Mouse (Mus musculus): ENCODE measurements around the gene Gm11758. TPM values are rescaled to one million over a fixed set of nuclear protein-coding genes. Genes with fewer than 3 reads are reported as not detected.
"Not testable (repeated sequence)": the region's sequence is repeated elsewhere in the genome, so short reads cannot be mapped to it uniquely, and the experiment has no call there.

The Gm11758 gene
- not detected for total RNA-seq (2021)
- long read RNA-seq: 0 reads

DNA sequence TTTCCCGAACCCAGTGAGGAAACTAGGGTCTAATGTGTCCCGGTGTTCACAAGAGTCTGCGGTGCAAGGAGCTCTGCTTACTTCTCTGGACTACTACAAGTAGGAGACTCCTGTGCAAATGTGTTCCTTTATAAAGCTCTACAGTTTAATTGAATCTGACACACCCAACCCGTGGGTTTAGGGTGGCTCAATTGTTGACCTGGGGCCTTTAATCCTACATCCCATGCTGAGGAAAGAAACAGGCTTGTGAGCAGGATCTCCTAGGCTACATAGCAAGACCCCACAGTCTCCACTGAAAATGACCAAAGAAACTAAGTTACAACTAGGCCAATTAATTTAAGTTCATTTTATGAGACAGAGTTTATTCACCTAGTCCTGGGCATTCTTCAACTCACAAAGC lies at the start of gene Gm11758:
TSS of gene Gm11758 (minus strand) at position 101 of the 400 bp plus-strand sequence.
- not testable (repeated sequence) for DNase-seq (ENCODE audit: low spot score in 2 of 2)

- not testable (repeated sequence) for DNase-seq (ENCODE audit: low spot score in 2 of 2)
These were observed 44.6 kb upstream of the Gm11758 start, which contains the start of gene Gm11756 for GRCm38 (mm10) chr4:73920660-73921059. Gene Gm11756, minus strand, starts transcription at chr4:73920760.

DNA sequence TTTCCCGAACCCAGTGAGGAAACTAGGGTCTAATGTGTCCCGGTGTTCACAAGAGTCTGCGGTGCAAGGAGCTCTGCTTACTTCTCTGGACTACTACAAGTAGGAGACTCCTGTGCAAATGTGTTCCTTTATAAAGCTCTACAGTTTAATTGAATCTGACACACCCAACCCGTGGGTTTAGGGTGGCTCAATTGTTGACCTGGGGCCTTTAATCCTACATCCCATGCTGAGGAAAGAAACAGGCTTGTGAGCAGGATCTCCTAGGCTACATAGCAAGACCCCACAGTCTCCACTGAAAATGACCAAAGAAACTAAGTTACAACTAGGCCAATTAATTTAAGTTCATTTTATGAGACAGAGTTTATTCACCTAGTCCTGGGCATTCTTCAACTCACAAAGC lies 29.8 kb upstream of the Gm11758 start, which contains the start of gene Gm13871:
TSS of gene Gm13871 (minus strand) at position 101 of the 400 bp plus-strand sequence.
- not testable (repeated sequence) for DNase-seq (ENCODE audit: low spot score in 2 of 2)

DNA sequence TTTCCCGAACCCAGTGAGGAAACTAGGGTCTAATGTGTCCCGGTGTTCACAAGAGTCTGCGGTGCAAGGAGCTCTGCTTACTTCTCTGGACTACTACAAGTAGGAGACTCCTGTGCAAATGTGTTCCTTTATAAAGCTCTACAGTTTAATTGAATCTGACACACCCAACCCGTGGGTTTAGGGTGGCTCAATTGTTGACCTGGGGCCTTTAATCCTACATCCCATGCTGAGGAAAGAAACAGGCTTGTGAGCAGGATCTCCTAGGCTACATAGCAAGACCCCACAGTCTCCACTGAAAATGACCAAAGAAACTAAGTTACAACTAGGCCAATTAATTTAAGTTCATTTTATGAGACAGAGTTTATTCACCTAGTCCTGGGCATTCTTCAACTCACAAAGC lies 14.9 kb upstream of the Gm11758 start, which contains the start of gene Gm11757:
TSS of gene Gm11757 (minus strand) at position 101 of the 400 bp plus-strand sequence.
- not testable (repeated sequence) for DNase-seq (ENCODE audit: low spot score in 2 of 2)

- DNase-seq (ENCODE audit: low spot score in 2 of 2): no peak
These were observed 49.5 kb downstream of the Gm11758 start for GRCm38 (mm10) chr4:73826587-73826986.

Other genes starting within 250 kb of the Gm11758 start
- gene Gm11236, start 238.1 kb downstream of the Gm11758 start, total RNA-seq (2021): not detected
- not detected for gene Gm11239, start 207.9 kb downstream of the Gm11758 start, total RNA-seq (2021)
- gene Gm428, start 192.8 kb downstream of the Gm11758 start, total RNA-seq (2021): not detected
- gene Rasef, start 85.3 kb downstream of the Gm11758 start, total RNA-seq (2021): not detected
- not detected for gene Gm11757, start 14.8 kb upstream of the Gm11758 start, total RNA-seq (2021)
- gene Gm13871, start 29.7 kb upstream of the Gm11758 start, total RNA-seq (2021): not detected
- not detected for gene Gm11756, start 44.5 kb upstream of the Gm11758 start, total RNA-seq (2021)
- gene 2310002L09Rik, start 74.6 kb upstream of the Gm11758 start, total RNA-seq (2021): not detected
- 1 to 10 TPM; 2.0 to 2.6 TPM for gene Frmd3, start 137.2 kb upstream of the Gm11758 start, total RNA-seq (2021)